Mouse (Mus musculus): Measurements from ENCODE around the gene Polr3h. TPM values are rescaled to one million over a fixed set of nuclear protein-coding genes. Genes with fewer than 3 reads are reported as not detected.
"Not testable (repeated sequence)": the region's sequence is repeated elsewhere in the genome, so short reads cannot be mapped to it uniquely, and the experiment has no call there.

Polr3h gene
- polyA plus RNA-seq, 1 experiment from 2014 or later, result 154 TPM

DNA sequence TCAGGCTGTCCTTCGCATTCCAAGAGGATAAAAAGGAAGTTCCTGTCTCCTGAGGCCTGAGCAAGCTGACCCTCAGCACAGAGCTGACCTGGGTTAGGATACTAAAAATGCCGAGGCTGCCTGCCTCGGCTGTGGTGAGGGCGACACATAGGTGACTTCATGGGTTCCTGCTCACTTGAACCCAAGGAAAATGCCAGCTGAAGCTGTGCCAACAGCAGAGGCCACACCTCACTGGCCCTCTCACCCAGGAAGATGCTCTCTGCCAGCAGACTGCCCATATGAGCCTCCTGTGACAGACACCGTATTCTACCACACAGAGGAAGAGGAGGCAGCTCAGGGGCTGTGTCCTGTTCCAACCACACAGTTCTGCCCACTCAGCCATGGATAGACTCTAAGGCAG lies 7.0 kb downstream of the Polr3h start:
- in situ Hi-C loops (cut with MboI; ENCODE audit: low pct_unique_long_range_greater_than_20kb), result loop anchor here (5.0 kb wide), 1 partner anchor 87 kb away; no protein-coding TSS in a partner anchor
- ChIA-PET CTCF (interaction anchor here (1.2 to 2.2 kb wide), 4 partner anchors 14 to 87 kb away, joined by 3 to 7 read pairs (median 5); no protein-coding TSS in a partner anchor), POLR2A (no interaction called here)
- TF ChIP-seq CTCF (IDR thresholded peaks at IDR 0.05), result no peak
- ATAC-seq (no peak), DNase-seq (ENCODE audit: low read depth, low spot score) (no peak)
- no peaks in the 10 kb centered on the region for H3K27me3 ChIP-seq

DNA sequence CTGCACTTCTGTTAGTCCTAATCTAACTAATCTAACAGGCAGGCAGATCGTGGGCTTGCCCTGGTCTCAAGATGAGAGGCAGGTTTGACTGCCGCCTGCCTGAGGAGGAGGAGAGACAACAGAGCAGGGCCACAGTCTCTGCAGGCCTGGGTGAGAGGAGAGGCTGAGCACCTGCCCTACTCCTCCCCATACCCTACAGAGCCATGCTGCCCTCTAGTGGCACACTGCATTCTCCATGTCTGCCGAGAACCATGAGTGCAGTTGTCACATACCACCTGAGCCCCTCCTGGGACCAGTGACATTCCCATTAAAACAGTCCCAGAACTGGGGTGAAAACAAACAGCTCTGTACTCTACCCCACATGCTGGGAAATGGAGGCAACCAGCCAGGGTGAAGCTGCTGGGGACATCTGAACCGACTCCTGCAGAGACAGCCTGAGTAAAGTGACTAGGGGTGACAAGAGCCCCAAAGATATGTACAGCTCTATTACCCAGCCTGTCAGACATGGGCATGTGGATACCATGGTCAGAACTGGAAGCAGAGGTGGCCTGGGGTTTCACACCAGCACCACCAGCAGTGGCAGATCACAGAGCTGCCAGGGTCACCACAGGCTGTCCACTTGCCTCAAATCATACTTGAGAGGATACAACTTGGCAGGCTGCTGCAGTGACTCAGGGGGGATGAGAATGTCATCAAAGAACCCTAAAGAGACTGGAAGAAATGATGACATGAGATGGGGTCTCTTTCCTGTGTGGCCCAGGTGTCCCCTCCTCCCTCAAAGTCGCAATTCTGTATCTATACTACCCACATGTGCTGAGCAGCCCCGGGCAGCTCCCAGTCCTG lies 8.2 kb downstream of the Polr3h start:
- H3K27me3 ChIP-seq, result no peaks in the 10 kb centered on the region
- ChIA-PET CTCF (interaction anchor here (0.7 to 3.1 kb wide), 9 partner anchors 10 to 114 kb away, joined by 3 to 9 read pairs (median 5); partner anchors contain the start of gene Csdc2), POLR2A (interaction anchor here (0.6 to 2.0 kb wide), 2 partner anchors 60 to 87 kb away, joined by 6 to 8 read pairs; no protein-coding TSS in a partner anchor)
- in situ Hi-C loops (cut with MboI; ENCODE audit: low pct_unique_long_range_greater_than_20kb), result loop anchor here (5.0 kb wide), 1 partner anchor 86 kb away; no protein-coding TSS in a partner anchor
- DNase-seq (ENCODE audit: low read depth, low spot score), result no peak
- no peak for TF ChIP-seq CTCF (IDR thresholded peaks at IDR 0.05)
- peak; percentile 49 for ATAC-seq

GRCm38 (mm10) chr15:81917201-81917600 lies 8.8 kb downstream of the Polr3h start:
- ATAC-seq (no peak), DNase-seq (ENCODE audit: low read depth, low spot score) (no peak)
- no peaks in the 10 kb centered on the region for H3K27me3 ChIP-seq
- in situ Hi-C loops (cut with MboI; ENCODE audit: low pct_unique_long_range_greater_than_20kb), result loop anchor here (5.0 kb wide), 1 partner anchor 85 kb away; no protein-coding TSS in a partner anchor
- POLR2A ChIA-PET, result interaction anchor here (2.0 kb wide), 1 partner anchor 86 kb away, joined by 8 read pairs; no protein-coding TSS in a partner anchor
- CTCF ChIA-PET, result interaction anchor here (1.0 to 3.1 kb wide), 6 partner anchors 12 to 86 kb away, joined by 4 to 12 read pairs (median 7); partner anchors contain the start of gene Csdc2
- TF ChIP-seq CTCF (IDR thresholded peaks at IDR 0.05), result no peak

DNA sequence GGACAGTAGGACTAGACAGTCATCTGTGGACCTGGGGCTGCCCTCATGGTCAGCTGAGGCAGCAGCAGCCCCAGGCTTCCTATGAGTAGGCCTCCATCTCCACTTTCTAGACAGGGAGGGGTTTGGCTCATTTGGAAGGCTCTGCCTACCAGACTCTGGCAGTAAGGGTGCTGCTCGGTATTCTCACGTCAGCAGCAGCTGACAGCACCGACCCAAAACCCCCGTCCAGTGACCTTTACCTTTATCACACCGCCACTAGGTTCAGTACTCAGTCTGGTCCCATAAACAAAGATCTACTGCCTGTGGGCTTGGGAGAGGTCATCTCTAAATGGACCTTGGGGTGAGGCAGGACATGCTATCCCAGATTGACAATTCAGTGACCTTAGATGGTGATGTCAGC lies 10.4 kb downstream of the Polr3h start:
- CTCF ChIA-PET, result interaction anchor here (1.1 to 3.1 kb wide), 5 partner anchors 11 to 84 kb away, joined by 3 to 12 read pairs (median 6); partner anchors contain the start of gene Csdc2
- TF ChIP-seq CTCF (IDR thresholded peaks at IDR 0.05), result no peak
- ATAC-seq (no peak), DNase-seq (ENCODE audit: low read depth, low spot score) (no peak)
- in situ Hi-C loops (cut with MboI; ENCODE audit: low pct_unique_long_range_greater_than_20kb), result loop anchor here (5.0 kb wide), 1 partner anchor 83 kb away; no protein-coding TSS in a partner anchor
- H3K27me3 ChIP-seq, result no peaks in the 10 kb centered on the region
- POLR2A ChIA-PET, result interaction anchor here (1.0 to 2.0 kb wide), 4 partner anchors 10 to 85 kb away, joined by 3 to 8 read pairs (median 4); partner anchors contain the start of genes Pmm1 and Polr3h

DNA sequence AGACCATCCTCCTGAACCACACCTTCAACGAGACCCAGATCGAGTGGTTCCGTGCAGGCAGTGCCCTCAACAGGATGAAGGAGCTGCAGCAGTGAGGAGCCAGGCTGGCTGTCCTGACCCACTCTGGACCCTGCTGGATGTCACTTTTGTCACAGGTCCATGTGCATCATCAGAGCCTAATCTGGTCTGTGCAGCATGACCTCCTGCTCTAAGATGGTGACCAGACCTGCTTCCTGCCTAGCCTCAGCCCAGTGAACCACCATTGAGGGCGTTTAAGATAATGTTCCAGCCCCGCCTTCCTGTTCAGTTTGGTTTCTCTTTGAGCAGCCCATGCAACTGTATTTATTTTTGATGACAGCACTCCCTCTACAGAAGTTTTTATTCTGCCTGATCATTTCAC lies 11.4 kb downstream of the Polr3h start:
- DNase-seq (ENCODE audit: low read depth, low spot score), result no peak
- in situ Hi-C loops (cut with MboI; ENCODE audit: low pct_unique_long_range_greater_than_20kb), result loop anchor here (5.0 kb wide), 1 partner anchor 82 kb away; no protein-coding TSS in a partner anchor
- no peak for ATAC-seq
- CTCF ChIA-PET, result interaction anchor here (1.4 to 3.1 kb wide), 3 partner anchors 10 to 83 kb away, joined by 6 to 12 read pairs (median 9); partner anchors contain the start of gene Csdc2
- no peak for TF ChIP-seq CTCF (IDR thresholded peaks at IDR 0.05)
- POLR2A ChIA-PET, result interaction anchor here (1.0 to 1.2 kb wide), 2 partner anchors 11 to 13 kb away, joined by 3 to 4 read pairs; partner anchors contain the start of gene Polr3h
- H3K27me3 ChIP-seq, result no peaks in the 10 kb centered on the region

DNA sequence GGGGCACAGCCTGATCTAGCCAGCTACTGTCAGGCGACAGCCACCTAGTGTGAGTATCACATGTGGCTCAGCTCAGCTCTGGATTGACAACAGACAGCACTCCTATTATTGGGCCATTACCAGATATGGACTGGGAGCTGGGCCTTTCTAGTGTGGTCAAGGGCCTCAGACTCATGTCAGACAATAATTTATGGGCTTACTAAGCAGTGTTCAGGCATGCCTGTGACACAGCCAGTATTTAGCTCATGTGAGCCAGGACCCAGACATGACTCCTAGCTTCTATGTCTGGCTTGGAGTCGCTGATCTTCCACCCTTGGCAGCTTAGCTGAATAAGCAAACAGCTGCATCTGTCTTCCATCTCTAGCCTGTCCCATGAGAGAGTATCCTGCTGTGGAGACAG lies 13.5 kb downstream of the Polr3h start:
- ChIA-PET CTCF (interaction anchor here (0.7 to 1.7 kb wide), 6 partner anchors 9 to 81 kb away, joined by 3 to 4 read pairs (median 4); no protein-coding TSS in a partner anchor), POLR2A (interaction anchor here (1.2 kb wide), 1 partner anchor 79 kb away, joined by 3 read pairs; no protein-coding TSS in a partner anchor)
- H3K27me3 ChIP-seq, result no peaks in the 10 kb centered on the region
- in situ Hi-C loops (cut with MboI; ENCODE audit: low pct_unique_long_range_greater_than_20kb), result no loop called here
- ATAC-seq (no peak), DNase-seq (ENCODE audit: low read depth, low spot score) (no peak)
- no peak for TF ChIP-seq CTCF (IDR thresholded peaks at IDR 0.05)

DNA sequence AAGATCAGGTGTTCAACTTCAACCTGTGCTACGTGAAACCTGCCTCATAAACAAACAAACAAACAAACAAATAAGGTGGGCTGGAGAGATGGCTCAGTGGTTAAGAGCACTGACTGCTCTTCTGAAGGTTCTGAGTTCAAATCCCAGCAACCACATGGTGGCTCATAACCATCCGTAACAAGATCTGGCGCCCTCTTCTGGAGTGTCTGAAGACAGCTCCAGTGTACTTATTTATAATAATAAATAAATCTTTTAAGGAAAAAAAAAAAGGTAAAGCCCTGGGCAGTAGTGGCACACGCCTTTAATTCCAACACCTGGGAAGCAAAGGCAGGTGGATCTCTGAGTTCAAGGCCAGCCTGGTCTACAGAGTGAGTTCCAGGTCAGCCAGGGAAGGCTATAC lies 17.3 kb downstream of the Polr3h start:
- CTCF ChIA-PET, result interaction anchor here (0.9 kb wide), 1 partner anchor 92 kb away, joined by 3 read pairs; no protein-coding TSS in a partner anchor
- DNase-seq (ENCODE audit: low read depth, low spot score); in situ Hi-C loops (cut with MboI; ENCODE audit: low pct_unique_long_range_greater_than_20kb); ATAC-seq; POLR2A ChIA-PET; H3K27me3 ChIP-seq: not testable (repeated sequence)

- H3K27me3 ChIP-seq, result no peaks in the 10 kb centered on the region
- ATAC-seq, result no peak
- POLR2A ChIA-PET, result no interaction called here
- CTCF ChIA-PET, result interaction anchor here (0.9 kb wide), 1 partner anchor 91 kb away, joined by 3 read pairs; no protein-coding TSS in a partner anchor
- in situ Hi-C loops (cut with MboI; ENCODE audit: low pct_unique_long_range_greater_than_20kb), result no loop called here
- DNase-seq (ENCODE audit: low read depth, low spot score), result no peak
- TF ChIP-seq CTCF (IDR thresholded peaks at IDR 0.05), result no peak
Observed at GRCm38 (mm10) chr15:81907953-81908352, 18.1 kb downstream of the Polr3h start.

GRCm38 (mm10) chr15:81904939-81905338 lies 21.1 kb downstream of the Polr3h start:
- TF ChIP-seq CTCF (IDR thresholded peaks at IDR 0.05), result peak; percentile 78
- H3K27me3 ChIP-seq, result no peaks in the 10 kb centered on the region
- ChIA-PET CTCF (interaction anchor here (0.8 to 2.9 kb wide), 7 partner anchors 10 to 164 kb away, joined by 3 to 12 read pairs (median 7); no protein-coding TSS in a partner anchor), POLR2A (no interaction called here)
- no peak for DNase-seq (ENCODE audit: low read depth, low spot score)
- ATAC-seq, result no peak
- in situ Hi-C loops (cut with MboI; ENCODE audit: low pct_unique_long_range_greater_than_20kb), result no loop called here

- DNase-seq (ENCODE audit: low read depth, low spot score) (no peak), ATAC-seq (no peak)
- in situ Hi-C loops (cut with MboI; ENCODE audit: low pct_unique_long_range_greater_than_20kb), result no loop called here
- CTCF ChIA-PET, result interaction anchor here (1.1 to 2.4 kb wide), 2 partner anchors 12 to 13 kb away, joined by 3 to 6 read pairs; no protein-coding TSS in a partner anchor
- H3K27me3 ChIP-seq, result no peaks in the 10 kb centered on the region
- POLR2A ChIA-PET, result no interaction called here
- TF ChIP-seq CTCF (IDR thresholded peaks at IDR 0.05), result no peak
Observed at GRCm38 (mm10) chr15:81898751-81899150, 27.3 kb downstream of the Polr3h start.

All from Patski (cell line).